Mouse (Mus musculus): ENCODE data around the gene Crtap. TPM values are rescaled to one million over a fixed set of nuclear protein-coding genes. Genes with fewer than 3 reads are reported as not detected.

The Crtap gene
- polyA plus RNA-seq, 1 experiment from 2014 or later: 57.8 TPM

GRCm38 (mm10) chr9:114389371-114389904 lies 1.0 kb downstream of the Crtap start:
- Histone ChIP-seq H3K4me2 (replicated peaks; ENCODE audit: low read depth, low read length) (peak overlapping the region; percentile 90), H3K4me1 (replicated peaks; ENCODE audit: control insufficient read depth, insufficient read depth, low read length) (no peaks in the 10 kb centered on the region), H3K9me3 (ENCODE audit: control insufficient read depth, low read length) (no peaks in the 10 kb centered on the region), H3K27ac (ENCODE audit: low read depth, low read length) (no peak overlapping the region), H3K9ac (ENCODE audit: low read depth, low read length) (no peak overlapping the region), H3K27me3 (ENCODE audit: control insufficient read depth, insufficient read depth, low read length) (no peaks in the 10 kb centered on the region), H3K4me3 (ENCODE audit: low read depth, low read length) (peak overlapping the region; percentile 74), H3K36me3 (ENCODE audit: control insufficient read depth, insufficient read depth, low read length) (no peaks in the 10 kb centered on the region)
- WGBS: 82% methylated on average over 8 of the region's 8 CpGs
- DNase-seq (ENCODE audit: low spot score) (peak; percentile 27), ATAC-seq (ENCODE audit: low FRiP score) (no peak; the same call in 1 of the 2 replicates)

- H3K4me2 ChIP-seq (replicated peaks; ENCODE audit: low read depth, low read length): no peak overlapping the region
- no peaks in the 10 kb centered on the region for H3K9me3 ChIP-seq (ENCODE audit: control insufficient read depth, low read length)
- H3K4me3 ChIP-seq (ENCODE audit: low read depth, low read length): no peak overlapping the region
- WGBS: 88% methylated on average over 3 of the region's 3 CpGs
- H3K9ac ChIP-seq (ENCODE audit: low read depth, low read length): no peak overlapping the region
- ATAC-seq (ENCODE audit: low FRiP score) (no peak), DNase-seq (ENCODE audit: low spot score) (no peak)
- H3K27me3 ChIP-seq (ENCODE audit: control insufficient read depth, insufficient read depth, low read length): no peaks in the 10 kb centered on the region
- no peaks in the 10 kb centered on the region for H3K36me3 ChIP-seq (ENCODE audit: control insufficient read depth, insufficient read depth, low read length)
- H3K27ac ChIP-seq (ENCODE audit: low read depth, low read length): no peak overlapping the region
- H3K4me1 ChIP-seq (replicated peaks; ENCODE audit: control insufficient read depth, insufficient read depth, low read length): no peaks in the 10 kb centered on the region
Observed at GRCm38 (mm10) chr9:114388701-114389370, 1.6 kb downstream of the Crtap start.

GRCm38 (mm10) chr9:114388288-114388687 lies 2.2 kb downstream of the Crtap start:
- DNase-seq (ENCODE audit: low spot score) (no peak), ATAC-seq (ENCODE audit: low FRiP score) (no peak)
- Histone ChIP-seq H3K4me1 (replicated peaks; ENCODE audit: control insufficient read depth, insufficient read depth, low read length) (no peaks in the 10 kb centered on the region), H3K4me2 (replicated peaks; ENCODE audit: low read depth, low read length) (no peak overlapping the region), H3K9ac (ENCODE audit: low read depth, low read length) (no peak overlapping the region), H3K36me3 (ENCODE audit: control insufficient read depth, insufficient read depth, low read length) (no peaks in the 10 kb centered on the region), H3K27me3 (ENCODE audit: control insufficient read depth, insufficient read depth, low read length) (no peaks in the 10 kb centered on the region), H3K4me3 (ENCODE audit: low read depth, low read length) (no peak overlapping the region), H3K9me3 (ENCODE audit: control insufficient read depth, low read length) (no peaks in the 10 kb centered on the region), H3K27ac (ENCODE audit: low read depth, low read length) (no peak overlapping the region)
- WGBS: 89% methylated on average over 8 of the region's 8 CpGs

GRCm38 (mm10) chr9:114387086-114387485 lies 3.4 kb downstream of the Crtap start:
- Histone ChIP-seq H3K27me3 (ENCODE audit: control insufficient read depth, insufficient read depth, low read length) (no peaks in the 10 kb centered on the region), H3K4me1 (replicated peaks; ENCODE audit: control insufficient read depth, insufficient read depth, low read length) (no peaks in the 10 kb centered on the region), H3K4me2 (replicated peaks; ENCODE audit: low read depth, low read length) (no peak overlapping the region), H3K9ac (ENCODE audit: low read depth, low read length) (no peak overlapping the region), H3K9me3 (ENCODE audit: control insufficient read depth, low read length) (no peaks in the 10 kb centered on the region), H3K27ac (ENCODE audit: low read depth, low read length) (no peak overlapping the region), H3K4me3 (ENCODE audit: low read depth, low read length) (no peak overlapping the region), H3K36me3 (ENCODE audit: control insufficient read depth, insufficient read depth, low read length) (no peaks in the 10 kb centered on the region)
- no peak for ATAC-seq (ENCODE audit: low FRiP score)
- 75% methylated on average over 6 of the region's 6 CpGs for WGBS
- no peak for DNase-seq (ENCODE audit: low spot score)

GRCm38 (mm10) chr9:114385160-114385559 lies 5.3 kb downstream of the Crtap start:
- Histone ChIP-seq H3K4me2 (replicated peaks; ENCODE audit: low read depth, low read length) (no peak overlapping the region), H3K27ac (ENCODE audit: low read depth, low read length) (no peak overlapping the region), H3K27me3 (ENCODE audit: control insufficient read depth, insufficient read depth, low read length) (no peaks in the 10 kb centered on the region), H3K9me3 (ENCODE audit: control insufficient read depth, low read length) (no peaks in the 10 kb centered on the region), H3K9ac (ENCODE audit: low read depth, low read length) (no peak overlapping the region), H3K4me3 (ENCODE audit: low read depth, low read length) (no peak overlapping the region), H3K36me3 (ENCODE audit: control insufficient read depth, insufficient read depth, low read length) (no peaks in the 10 kb centered on the region), H3K4me1 (replicated peaks; ENCODE audit: control insufficient read depth, insufficient read depth, low read length) (no peaks in the 10 kb centered on the region)
- DNase-seq (ENCODE audit: low spot score) (no peak), ATAC-seq (ENCODE audit: low FRiP score) (no peak)
- 93% methylated on average over 10 of the region's 10 CpGs for WGBS

- ATAC-seq (ENCODE audit: low FRiP score): no peak
- no peaks in the 10 kb centered on the region for H3K27me3 ChIP-seq (ENCODE audit: control insufficient read depth, insufficient read depth, low read length)
- DNase-seq (ENCODE audit: low spot score): no peak
- H3K4me2 ChIP-seq (replicated peaks; ENCODE audit: low read depth, low read length): no peak overlapping the region
- no peaks in the 10 kb centered on the region for H3K9me3 ChIP-seq (ENCODE audit: control insufficient read depth, low read length)
- H3K27ac ChIP-seq (ENCODE audit: low read depth, low read length): no peak overlapping the region
- no peaks in the 10 kb centered on the region for H3K4me1 ChIP-seq (replicated peaks; ENCODE audit: control insufficient read depth, insufficient read depth, low read length)
- H3K36me3 ChIP-seq (ENCODE audit: control insufficient read depth, insufficient read depth, low read length): no peaks in the 10 kb centered on the region
- H3K4me3 ChIP-seq (ENCODE audit: low read depth, low read length): no peak overlapping the region
- WGBS: 90% methylated on average over 24 of the region's 24 CpGs
- no peak overlapping the region for H3K9ac ChIP-seq (ENCODE audit: low read depth, low read length)
Observed at GRCm38 (mm10) chr9:114384691-114385090, 5.8 kb downstream of the Crtap start.

DNA sequence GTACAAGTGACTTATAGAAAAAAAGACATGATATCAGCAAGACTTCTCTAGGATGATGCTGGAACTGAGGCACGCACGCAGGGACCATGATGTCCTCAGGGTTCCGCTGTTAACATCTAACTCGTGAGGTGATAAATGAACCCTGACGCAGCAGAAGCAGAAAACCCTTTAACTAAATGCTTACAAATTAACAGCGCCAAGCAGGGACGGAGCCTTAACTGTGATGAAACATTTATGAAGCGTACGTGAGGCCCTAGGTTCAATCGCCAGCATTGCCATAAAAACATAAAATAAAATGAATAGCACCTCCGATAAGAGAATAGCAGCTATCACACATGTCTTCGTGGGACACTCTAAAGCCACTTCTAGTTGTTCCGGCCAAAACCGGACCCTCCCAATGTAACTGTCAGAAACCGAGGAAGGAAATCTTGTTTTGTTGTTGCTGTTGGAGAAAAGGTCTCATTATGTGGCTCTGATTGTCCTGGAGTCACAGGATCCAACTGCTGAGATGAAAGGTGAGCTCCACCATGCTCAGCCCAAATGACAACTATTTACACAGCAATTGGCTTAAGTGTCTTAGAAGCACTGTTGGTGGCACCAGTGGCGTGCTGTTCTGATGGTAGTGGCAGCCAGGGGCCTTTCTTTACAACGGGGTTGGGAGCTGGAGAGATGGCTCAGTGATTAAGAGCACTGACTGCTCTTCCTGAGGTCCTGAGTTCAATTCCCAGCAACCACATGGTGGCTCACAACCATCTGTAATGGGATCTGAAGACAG lies 7.4 kb downstream of the Crtap start:
- H3K36me3 ChIP-seq (ENCODE audit: control insufficient read depth, insufficient read depth, low read length): no peaks in the 10 kb centered on the region
- H3K27me3 ChIP-seq (ENCODE audit: control insufficient read depth, insufficient read depth, low read length): no peaks in the 10 kb centered on the region
- DNase-seq (ENCODE audit: low spot score) (no peak), ATAC-seq (ENCODE audit: low FRiP score) (no peak)
- no peak overlapping the region for H3K27ac ChIP-seq (ENCODE audit: low read depth, low read length)
- 90% methylated on average over 17 of the region's 17 CpGs for WGBS
- H3K4me2 ChIP-seq (replicated peaks; ENCODE audit: low read depth, low read length): no peak overlapping the region
- no peaks in the 10 kb centered on the region for H3K9me3 ChIP-seq (ENCODE audit: control insufficient read depth, low read length)
- H3K9ac ChIP-seq (ENCODE audit: low read depth, low read length): no peak overlapping the region
- no peaks in the 10 kb centered on the region for H3K4me1 ChIP-seq (replicated peaks; ENCODE audit: control insufficient read depth, insufficient read depth, low read length)
- no peak overlapping the region for H3K4me3 ChIP-seq (ENCODE audit: low read depth, low read length)

DNA sequence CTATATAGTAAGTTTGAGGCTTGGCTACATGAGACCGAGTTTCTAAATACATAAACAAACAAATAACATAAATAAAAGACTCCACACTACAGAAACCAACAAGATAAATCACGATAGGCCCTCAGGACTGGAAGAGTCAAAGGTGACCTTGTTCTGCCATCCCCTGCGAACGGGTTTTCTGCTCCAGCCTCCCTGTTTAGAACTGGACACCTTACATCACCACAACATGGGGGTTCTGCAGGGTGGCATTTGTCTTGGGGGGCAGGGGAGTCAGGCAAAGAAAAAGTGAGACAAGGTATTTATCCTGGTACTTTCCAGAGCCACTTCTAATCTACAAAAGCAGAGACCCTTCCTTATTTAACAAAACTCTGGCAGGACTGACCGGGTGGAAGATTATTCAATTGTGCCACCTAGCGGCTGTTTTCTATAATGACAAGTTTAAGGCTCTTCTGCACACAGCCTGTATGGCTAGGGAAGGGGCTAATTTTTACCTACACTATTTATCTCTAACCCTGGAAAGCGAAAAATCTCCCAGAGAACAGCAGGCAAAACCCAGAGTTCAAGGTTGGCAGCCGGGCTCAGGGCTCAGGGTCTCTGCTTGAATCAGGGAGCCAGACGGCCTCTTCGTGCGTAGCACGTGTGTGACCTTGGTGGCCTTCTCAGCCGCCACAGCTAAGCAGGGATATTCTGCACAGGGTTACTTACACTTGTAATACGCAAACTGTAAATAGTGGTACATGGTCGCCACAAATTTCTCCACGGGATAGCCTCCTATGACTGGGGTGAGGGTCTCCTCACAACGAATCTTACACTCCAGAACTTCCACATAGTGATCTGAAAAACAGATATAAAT lies 9.4 kb downstream of the Crtap start:
- WGBS: 69% methylated on average over 17 of the region's 17 CpGs
- peak; percentile 72 for DNase-seq (ENCODE audit: low spot score)
- Histone ChIP-seq H3K4me2 (replicated peaks; ENCODE audit: low read depth, low read length) (no peak overlapping the region), H3K9ac (ENCODE audit: low read depth, low read length) (no peak overlapping the region), H3K27ac (ENCODE audit: low read depth, low read length) (no peak overlapping the region), H3K27me3 (ENCODE audit: control insufficient read depth, insufficient read depth, low read length) (no peaks in the 10 kb centered on the region), H3K9me3 (ENCODE audit: control insufficient read depth, low read length) (no peaks in the 10 kb centered on the region), H3K36me3 (ENCODE audit: control insufficient read depth, insufficient read depth, low read length) (no peaks in the 10 kb centered on the region), H3K4me3 (ENCODE audit: low read depth, low read length) (no peak overlapping the region), H3K4me1 (replicated peaks; ENCODE audit: control insufficient read depth, insufficient read depth, low read length) (no peaks in the 10 kb centered on the region)
- ATAC-seq (ENCODE audit: low FRiP score): peak; percentile 78
